Comparison of ENCODE assay signal across 7 mouse cellular contexts in the genomic region with DNA sequence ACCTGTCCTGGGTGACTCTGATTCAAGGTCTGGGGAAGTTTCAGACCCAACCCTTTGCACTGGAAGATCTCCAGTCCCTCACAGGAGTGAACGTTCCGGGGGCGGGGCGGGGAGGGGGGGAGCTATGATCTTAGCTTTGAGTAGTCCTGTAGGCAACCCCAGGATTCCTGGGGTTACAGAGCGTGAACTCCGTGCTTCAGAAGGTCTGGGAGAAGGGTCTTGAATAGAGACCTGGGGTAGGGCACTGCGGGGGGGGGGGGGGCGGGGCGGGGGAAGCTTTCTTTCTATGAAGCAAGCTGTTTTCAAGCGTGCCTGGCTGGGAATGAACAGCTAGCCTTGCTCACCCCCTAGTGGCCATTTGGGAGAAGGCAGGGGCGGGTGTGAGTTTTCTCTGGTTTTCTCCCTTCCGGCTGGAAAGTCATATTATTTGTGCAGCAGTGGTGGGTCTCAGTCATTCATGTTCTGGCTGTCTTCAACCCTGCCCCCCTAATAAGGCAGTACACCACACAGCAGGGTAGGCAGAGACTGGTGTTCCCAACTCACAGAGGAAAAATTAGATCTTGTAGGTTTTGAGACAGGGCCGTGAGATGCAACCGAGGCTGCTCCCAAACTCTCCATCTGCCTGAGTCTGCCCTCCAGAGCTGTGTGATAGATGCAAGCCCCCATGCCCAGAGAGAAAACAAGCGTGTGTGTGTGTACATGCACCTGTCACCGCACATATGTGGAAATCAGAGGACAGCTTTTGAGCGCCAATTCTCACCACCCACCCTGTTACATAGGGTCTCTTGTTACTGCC. TPM values are rescaled to one million over a fixed set of nuclear protein-coding genes. Genes with fewer than 3 reads are reported as not detected.
DNase-seq lines count a peak whose midpoint lies in the region; ATAC-seq and TF ChIP-seq lines count a peak whose summit lies in the region.

No protein-coding gene starts in this region.

- DNase-seq in adrenal gland, adult 8-10 months, result peak; percentile 46
- peak; percentile 76 for DNase-seq in embryo, embryonic 11.5 days (ENCODE audit: low read depth, low spot score)
- DNase-seq in heart, adult 18-20 months, result peak; percentile 63 to 92
- peak; percentile 80 for DNase-seq in kidney, adult 18-20 months
- peak; percentile 88 for DNase-seq in left cerebral cortex, postnatal 4 days
- peak; percentile 98 for DNase-seq in midbrain, embryonic 11.5 days (ENCODE audit: low spot score, missing footprints)

- H3K4me2 ChIP-seq in midbrain, embryonic 11.5 days, result peak overlapping the region; percentile 39

- 15% methylated on average over 16 of the region's 17 CpGs for WGBS in midbrain, embryonic 11.5 days
- 15% methylated on average over 17 of the region's 17 CpGs for WGBS in small intestine, adult 2 months

- H3K27me3 ChIP-seq in midbrain, embryonic 11.5 days (ENCODE audit: control insufficient read depth, insufficient read depth, low read length), result no peaks in the 10 kb centered on the region
- H3K27me3 ChIP-seq in small intestine, adult 2 months (ENCODE audit: control insufficient read depth, insufficient read depth, low read length), result no peaks in the 10 kb centered on the region

- no peaks in the 10 kb centered on the region for H3K36me3 ChIP-seq in midbrain, embryonic 11.5 days (ENCODE audit: control insufficient read depth, insufficient read depth, low read length)
- H3K36me3 ChIP-seq in small intestine, adult 2 months (ENCODE audit: control insufficient read depth, insufficient read depth, low read length), result no peaks in the 10 kb centered on the region

- peak; percentile 82; the same call in 1 of the 2 replicates for TF ChIP-seq CTCF in small intestine, adult 2 months (IDR thresholded peaks at IDR 0.05; ENCODE audit: extremely low read depth, insufficient read length, insufficient replicate concordance, low read depth, low read length)

- H3K27ac ChIP-seq in midbrain, embryonic 11.5 days (ENCODE audit: low read depth, low read length), result no peak overlapping the region
- H3K27ac ChIP-seq in small intestine, adult 2 months (ENCODE audit: insufficient read depth, low read depth, low read length), result no peak overlapping the region

- intact Hi-C loops in left cerebral cortex, postnatal 4 days (cut with DNase I), result loop anchor here (5.0 to 10.0 kb wide), 3 partner anchors 64 to 421 kb away; no protein-coding TSS in a partner anchor

- peak overlapping the region; percentile 16; the same call in 1 of the 2 replicates for H3K4me3 ChIP-seq in midbrain, embryonic 11.5 days (ENCODE audit: low read depth, low read length)
- H3K4me3 ChIP-seq in small intestine, adult 2 months (ENCODE audit: low read depth, low read length), result no peak overlapping the region

- no peaks in the 10 kb centered on the region for H3K9me3 ChIP-seq in midbrain, embryonic 11.5 days (ENCODE audit: control insufficient read depth, low read length)

- H3K9ac ChIP-seq in midbrain, embryonic 11.5 days (ENCODE audit: low read length), result no peak overlapping the region

- no peaks in the 10 kb centered on the region; the same call in 1 of the 2 replicates for H3K4me1 ChIP-seq in midbrain, embryonic 11.5 days (ENCODE audit: control insufficient read depth, insufficient read depth, low read length)
- H3K4me1 ChIP-seq in small intestine, adult 2 months (ENCODE audit: control insufficient read depth, insufficient read depth, insufficient read length, low read length), result no peaks in the 10 kb centered on the region

- TF ChIP-seq POLR2A in small intestine, adult 2 months (IDR thresholded peaks at IDR 0.05; ENCODE audit: low read depth, low read length), result no peak

- ATAC-seq in midbrain, embryonic 11.5 days (ENCODE audit: low FRiP score), result peak; percentile 67

RNA-seq across cellular contexts. Expression of a gene that starts 12.0 kb away (rescaled TPM):
- 10 to 100 TPM in 2 of 4 experiments, 1 to 10 TPM in 2; 6.0 to 42.3 (median 14.6) TPM for total RNA-seq in adrenal gland, adult 8-10 months (2022)
- 10 to 100 TPM in 1 of 2 experiments, 1 to 10 TPM in 1; 9.0 to 11.2 TPM for total RNA-seq in heart, adult 18-20 months (2021)
- 1 to 10 TPM; 1.7 to 2.5 TPM for total RNA-seq in left cerebral cortex, postnatal 4 days (2021)
- not detected in 2 replicates for polyA plus RNA-seq in midbrain, embryonic 11.5 days (2014; fragmentation: Nextera tagmentation; extraction: Ambion mirVana)
- polyA plus RNA-seq in small intestine, adult 2 months (2012; rRNA removed), result 7.0 and 12.6 TPM in 2 replicates

RNA-seq across cellular contexts. Expression of a gene that starts 54.6 kb away (rescaled TPM):
- total RNA-seq in adrenal gland, adult 8-10 months (2022), result under 1 TPM in 1 of 4 experiments, not detected in 3; 0.21 TPM
- not detected for total RNA-seq in heart, adult 18-20 months (2021)
- total RNA-seq in left cerebral cortex, postnatal 4 days (2021), result not detected
- polyA plus RNA-seq in midbrain, embryonic 11.5 days (2014; fragmentation: Nextera tagmentation; extraction: Ambion mirVana), result 0.17 and 0.59 TPM in 2 replicates
- polyA plus RNA-seq in small intestine, adult 2 months (2012; rRNA removed), result 0.46 TPM in 1 of 2 replicates, not detected in the other

Comparison
In these comparisons a context has a peak if more than half of its experiments do, and no peak if none do; other contexts are left out.
1. DNase-seq: peak in every context shown above with its lines; median percentile 98 in midbrain, embryonic 11.5 days; 88 in left cerebral cortex, postnatal 4 days; 80 in kidney, adult 18-20 months; 78 in heart, adult 18-20 months; 76 in embryo, embryonic 11.5 days; 46 in adrenal gland, adult 8-10 months.